Mouse (Mus musculus): ENCODE measurements around the gene Coro1c.

GRCm38 (mm10) chr5:113929526-113929925, 21.0 kb upstream of the Coro1c start:
- TF ChIP-seq POLR2A (IDR thresholded peaks at IDR 0.05; ENCODE audit: borderline replicate concordance, extremely low read depth, insufficient read depth, insufficient read length, poor library complexity, severe bottlenecking) (no peak), CTCF (IDR thresholded peaks at IDR 0.05; ENCODE audit: borderline replicate concordance, extremely low read depth, insufficient read depth, insufficient read length) (no peak)
